Mouse (Mus musculus): ENCODE measurements around the gene Gm10283.

DNA sequence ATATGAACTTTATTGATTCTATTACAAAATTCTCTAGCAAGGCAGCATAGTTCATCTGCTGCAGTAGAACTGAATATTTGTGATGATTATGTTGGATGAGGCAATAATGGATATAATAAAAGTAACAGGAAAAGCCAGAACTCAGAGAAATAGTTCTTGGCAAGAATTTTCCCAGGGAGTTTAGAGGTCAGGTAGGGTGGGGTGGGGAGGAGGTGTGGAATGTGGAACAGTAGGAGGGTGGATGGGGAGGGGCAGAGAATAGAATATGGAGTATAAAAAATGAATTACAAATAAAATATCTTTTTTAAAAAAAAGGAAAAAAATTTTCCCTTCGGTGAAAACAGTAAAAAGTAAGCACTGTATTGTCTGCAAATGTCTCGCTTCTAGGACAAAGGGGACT, 11.1 kb downstream of the Gm10283 start:
- TF ChIP-seq CTCF (IDR thresholded peaks at IDR 0.05) (no peak), EP300 (IDR thresholded peaks at IDR 0.05) (no peak)

Data from lung, postnatal 0 days (tissue).